Mouse (Mus musculus): ENCODE data around the gene Adgrg1. TPM values are rescaled to one million over a fixed set of nuclear protein-coding genes. Genes with fewer than 3 reads are reported as not detected.

Gene Adgrg1
- polyA plus RNA-seq, 2 experiments: 17.6 to 25.6 TPM

- DNase-seq (ENCODE audit: low spot score): no peak
- Histone ChIP-seq H3K4me3 (replicated peaks; ENCODE audit: low read length) (no peak overlapping the region), H3K27me3 (ENCODE audit: control insufficient read depth, insufficient read depth, low read length) (no peaks in the 10 kb centered on the region), H3K9ac (ENCODE audit: low read depth, low read length, severe bottlenecking) (no peak overlapping the region), H3K36me3 (ENCODE audit: control insufficient read depth, insufficient read depth, low read length) (no peaks in the 10 kb centered on the region), H3K4me1 (ENCODE audit: control insufficient read depth, insufficient read depth, low read length) (no peaks in the 10 kb centered on the region), H3K27ac (replicated peaks; ENCODE audit: low read depth, low read length) (no peak overlapping the region), H3K4me2 (replicated peaks; ENCODE audit: low read depth, low read length, severe bottlenecking) (no peak overlapping the region), H3K9me3 (ENCODE audit: control insufficient read depth, low read length) (no peaks in the 10 kb centered on the region)
- TF ChIP-seq POLR2A (IDR thresholded peaks at IDR 0.05; ENCODE audit: borderline replicate concordance, extremely low read depth, insufficient read depth, insufficient read length): no peak
- ATAC-seq (ENCODE audit: low FRiP score, low read depth): no peak
- WGBS: 71% methylated on average over 9 of the region's 9 CpGs
Measured at GRCm38 (mm10) chr8:95017969-95018635, 43.6 kb downstream of the Adgrg1 start.

- no peak overlapping the region for H3K27ac ChIP-seq (replicated peaks; ENCODE audit: low read depth, low read length)
Measured at GRCm38 (mm10) chr8:95020293-95020777, 45.8 kb downstream of the Adgrg1 start.

GRCm38 (mm10) chr8:95020821-95021220 lies 46.3 kb downstream of the Adgrg1 start:
- no peak for TF ChIP-seq POLR2A (IDR thresholded peaks at IDR 0.05; ENCODE audit: borderline replicate concordance, extremely low read depth, insufficient read depth, insufficient read length)

More at GRCm38 (mm10) chr8:95020293-95020777, 45.8 kb downstream of the Adgrg1 start:
- DNase-seq (ENCODE audit: low spot score) (no peak), ATAC-seq (ENCODE audit: low FRiP score, low read depth) (no peak)
- Histone ChIP-seq H3K9me3 (ENCODE audit: control insufficient read depth, low read length) (no peaks in the 10 kb centered on the region), H3K4me2 (replicated peaks; ENCODE audit: low read depth, low read length, severe bottlenecking) (no peak overlapping the region), H3K4me1 (ENCODE audit: control insufficient read depth, insufficient read depth, low read length) (no peaks in the 10 kb centered on the region), H3K9ac (ENCODE audit: low read depth, low read length, severe bottlenecking) (no peak overlapping the region), H3K36me3 (ENCODE audit: control insufficient read depth, insufficient read depth, low read length) (no peaks in the 10 kb centered on the region), H3K27me3 (ENCODE audit: control insufficient read depth, insufficient read depth, low read length) (no peaks in the 10 kb centered on the region), H3K4me3 (replicated peaks; ENCODE audit: low read length) (no peak overlapping the region)
- TF ChIP-seq POLR2A (IDR thresholded peaks at IDR 0.05; ENCODE audit: borderline replicate concordance, extremely low read depth, insufficient read depth, insufficient read length): no peak
- 65% methylated on average over 12 of the region's 12 CpGs for WGBS

DNA sequence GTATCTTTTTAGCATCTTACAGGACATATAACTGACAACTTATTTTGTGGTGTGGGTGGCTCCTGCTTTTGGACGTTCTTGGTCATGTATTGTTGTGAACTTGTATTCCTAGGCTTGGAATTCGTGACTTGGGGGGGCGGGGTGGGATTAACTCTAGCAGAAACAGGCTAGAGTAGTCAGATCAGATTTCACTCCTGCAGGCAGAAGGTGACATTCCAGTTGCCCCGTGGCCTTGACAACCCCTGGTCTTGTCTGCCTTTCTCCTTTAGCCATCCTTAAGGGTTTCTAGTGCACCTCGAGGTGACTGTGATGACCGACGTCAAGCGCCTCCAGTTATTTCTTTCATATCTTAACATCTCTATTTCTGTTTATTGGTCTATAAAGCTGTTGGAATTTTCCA lies 48.6 kb downstream of the Adgrg1 start:
- no peaks in the 10 kb centered on the region for H3K27me3 ChIP-seq (ENCODE audit: control insufficient read depth, insufficient read depth, low read length)
- H3K36me3 ChIP-seq (ENCODE audit: control insufficient read depth, insufficient read depth, low read length): no peaks in the 10 kb centered on the region
- DNase-seq (ENCODE audit: low spot score) (no peak), ATAC-seq (ENCODE audit: low FRiP score, low read depth) (no peak)
- no peak overlapping the region for H3K4me3 ChIP-seq (replicated peaks; ENCODE audit: low read length)
- no peaks in the 10 kb centered on the region for H3K4me1 ChIP-seq (ENCODE audit: control insufficient read depth, insufficient read depth, low read length)
- no peak overlapping the region for H3K27ac ChIP-seq (replicated peaks; ENCODE audit: low read depth, low read length)
- TF ChIP-seq POLR2A (IDR thresholded peaks at IDR 0.05; ENCODE audit: borderline replicate concordance, extremely low read depth, insufficient read depth, insufficient read length): no peak
- no peaks in the 10 kb centered on the region for H3K9me3 ChIP-seq (ENCODE audit: control insufficient read depth, low read length)
- no peak overlapping the region for H3K9ac ChIP-seq (ENCODE audit: low read depth, low read length, severe bottlenecking)
- 18% methylated on average over 8 of the region's 8 CpGs for WGBS
- no peak overlapping the region for H3K4me2 ChIP-seq (replicated peaks; ENCODE audit: low read depth, low read length, severe bottlenecking)

More at GRCm38 (mm10) chr8:95020821-95021220, 46.3 kb downstream of the Adgrg1 start:
- ATAC-seq (ENCODE audit: low FRiP score, low read depth) (no peak), DNase-seq (ENCODE audit: low spot score) (no peak)
- no peaks in the 10 kb centered on the region for H3K27me3 ChIP-seq (ENCODE audit: control insufficient read depth, insufficient read depth, low read length)
- no peak overlapping the region for H3K9ac ChIP-seq (ENCODE audit: low read depth, low read length, severe bottlenecking)
- H3K4me2 ChIP-seq (replicated peaks; ENCODE audit: low read depth, low read length, severe bottlenecking): no peak overlapping the region
- no peaks in the 10 kb centered on the region for H3K9me3 ChIP-seq (ENCODE audit: control insufficient read depth, low read length)
- H3K36me3 ChIP-seq (ENCODE audit: control insufficient read depth, insufficient read depth, low read length): no peaks in the 10 kb centered on the region
- H3K4me3 ChIP-seq (replicated peaks; ENCODE audit: low read length): no peak overlapping the region
- WGBS: 67% methylated on average over 9 of the region's 10 CpGs
- H3K27ac ChIP-seq (replicated peaks; ENCODE audit: low read depth, low read length): no peak overlapping the region
- H3K4me1 ChIP-seq (ENCODE audit: control insufficient read depth, insufficient read depth, low read length): no peaks in the 10 kb centered on the region

GRCm38 (mm10) chr8:95024387-95024786 lies 49.8 kb downstream of the Adgrg1 start:
- Histone ChIP-seq H3K27me3 (ENCODE audit: control insufficient read depth, insufficient read depth, low read length) (no peaks in the 10 kb centered on the region), H3K4me3 (replicated peaks; ENCODE audit: low read length) (no peak overlapping the region), H3K9me3 (ENCODE audit: control insufficient read depth, low read length) (no peaks in the 10 kb centered on the region), H3K27ac (replicated peaks; ENCODE audit: low read depth, low read length) (no peak overlapping the region), H3K4me1 (ENCODE audit: control insufficient read depth, insufficient read depth, low read length) (no peaks in the 10 kb centered on the region), H3K4me2 (replicated peaks; ENCODE audit: low read depth, low read length, severe bottlenecking) (no peak overlapping the region), H3K36me3 (ENCODE audit: control insufficient read depth, insufficient read depth, low read length) (no peaks in the 10 kb centered on the region), H3K9ac (ENCODE audit: low read depth, low read length, severe bottlenecking) (no peak overlapping the region)
- TF ChIP-seq POLR2A (IDR thresholded peaks at IDR 0.05; ENCODE audit: borderline replicate concordance, extremely low read depth, insufficient read depth, insufficient read length): no peak
- WGBS: 85% methylated on average over 4 of the region's 4 CpGs
- no peak for ATAC-seq (ENCODE audit: low FRiP score, low read depth)
- no peak for DNase-seq (ENCODE audit: low spot score)

Measured in limb, embryonic 14.5 days (tissue).